Mouse (Mus musculus): ENCODE data around the gene Rbfox3. TPM values are rescaled to one million over a fixed set of nuclear protein-coding genes. Genes with fewer than 3 reads are reported as not detected.

Rbfox3 gene
- polyA plus RNA-seq, 1 experiment = not detected

DNA sequence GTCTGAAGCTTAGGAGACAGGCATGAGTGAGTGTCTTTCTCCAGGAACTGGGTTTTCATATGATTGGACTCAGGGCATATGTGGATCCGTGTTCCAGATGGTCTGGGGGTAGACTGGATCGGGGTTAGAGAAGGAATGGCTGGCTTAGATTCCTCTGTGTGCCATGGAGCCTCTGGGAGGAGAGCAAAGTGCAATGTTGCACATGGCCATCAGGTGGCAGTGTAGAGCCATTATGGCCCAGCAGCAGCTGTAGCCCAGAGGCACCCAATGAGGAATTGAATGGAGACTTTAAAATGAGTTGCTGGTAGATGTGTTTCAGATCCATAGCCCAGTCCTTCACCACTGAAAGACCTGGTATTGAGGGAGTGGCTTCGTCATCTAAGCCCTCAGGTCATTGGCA lies 465.6 kb downstream of the Rbfox3 start:
- Histone ChIP-seq H3K36me3 (ENCODE audit: control insufficient read depth, insufficient read depth) (no peaks in the 10 kb centered on the region), H3K79me2 (ENCODE audit: control insufficient read depth, insufficient read depth) (no peaks in the 10 kb centered on the region), H3K4me3 (no peak overlapping the region), H3K27me3 (ENCODE audit: control insufficient read depth, insufficient read depth, insufficient read length) (peaks cover 24% of the 10 kb centered on the region), H3ac (ENCODE audit: control insufficient read depth, insufficient read length) (no peak overlapping the region), H3K4me2 (ENCODE audit: low read depth) (no peak overlapping the region)
- TF ChIP-seq MYOG (IDR thresholded peaks at IDR 0.05; ENCODE audit: control insufficient read depth in 1 of 3, insufficient read depth in 1 of 3, insufficient read length in 2 of 3, low read depth in 2 of 3) = peak in 1 of 3 experiments; percentile 6
- peak in 2 of 3 experiments; percentile 22 to 43 for TF ChIP-seq MYOD1 (IDR thresholded peaks at IDR 0.05; ENCODE audit: control insufficient read depth in 1 of 3, insufficient read length in 2 of 3, low read depth in 2 of 3)
- no peak for TF ChIP-seq REST (IDR thresholded peaks at IDR 0.05; ENCODE audit: insufficient read depth, insufficient read length)
- TF ChIP-seq POLR2AphosphoS2 (IDR thresholded peaks at IDR 0.05; ENCODE audit: insufficient read length, low read depth) = no peak

DNA sequence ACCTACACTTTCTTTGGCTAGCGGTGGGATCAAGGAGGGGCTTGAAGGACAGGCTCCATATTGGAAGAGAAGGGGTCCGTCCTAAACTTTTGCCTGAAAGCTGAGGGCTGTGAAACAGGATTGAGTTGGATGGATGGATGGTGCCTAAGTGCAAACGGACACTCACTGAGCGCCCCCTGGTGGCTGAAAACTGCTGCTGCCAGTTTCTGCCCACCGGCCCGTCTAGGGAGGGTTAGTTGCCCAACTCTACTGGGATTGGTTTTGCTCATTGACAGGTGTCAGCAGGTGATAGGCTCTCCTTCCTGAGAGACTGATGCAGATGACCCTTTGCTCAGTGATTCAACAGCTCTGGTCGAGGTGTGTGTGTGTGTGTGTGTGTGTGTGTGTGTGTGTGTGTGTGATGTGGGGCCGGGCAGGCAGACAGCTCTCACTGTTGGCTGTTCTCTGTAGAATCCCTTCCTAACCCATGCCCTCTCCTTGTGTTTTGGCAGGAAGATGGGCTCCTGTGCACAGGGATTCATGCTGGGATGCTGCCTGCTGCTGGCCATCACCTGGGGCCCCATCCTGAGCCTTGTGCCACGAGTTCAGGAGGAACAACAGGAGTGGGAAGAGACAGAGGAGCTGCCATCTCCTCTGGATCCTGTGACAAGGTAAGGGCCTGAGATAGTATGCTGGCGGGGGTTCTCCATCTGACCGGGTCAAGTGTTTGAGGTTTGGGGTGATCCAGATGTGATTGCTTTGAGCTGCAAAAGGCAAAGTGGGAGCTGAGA lies 468.0 kb downstream of the Rbfox3 start:
- TF ChIP-seq USF1 (IDR thresholded peaks at IDR 0.05; ENCODE audit: low read depth) = no peak
- no peak for TF ChIP-seq SRF (IDR thresholded peaks at IDR 0.05; ENCODE audit: control insufficient read depth, insufficient read length, low read depth)
- TF ChIP-seq MYOD1 (IDR thresholded peaks at IDR 0.05; ENCODE audit: control insufficient read depth in 1 of 3, insufficient read length in 2 of 3, low read depth in 2 of 3) = no peak
- TF ChIP-seq TCF3 (IDR thresholded peaks at IDR 0.05; ENCODE audit: insufficient read length, low read depth) = no peak
- TF ChIP-seq REST (IDR thresholded peaks at IDR 0.05; ENCODE audit: insufficient read depth, insufficient read length) = no peak
- TF ChIP-seq MYOG (IDR thresholded peaks at IDR 0.05; ENCODE audit: control insufficient read depth in 1 of 3, insufficient read depth in 1 of 3, insufficient read length in 2 of 3, low read depth in 2 of 3) = no peak
- no peak for TF ChIP-seq E2F4 (IDR thresholded peaks at IDR 0.05; ENCODE audit: insufficient read depth)
- TF ChIP-seq POLR2AphosphoS2 (IDR thresholded peaks at IDR 0.05; ENCODE audit: insufficient read length, low read depth) = no peak
- TF ChIP-seq CEBPB (IDR thresholded peaks at IDR 0.05; ENCODE audit: insufficient read depth, poor library complexity, severe bottlenecking) = no peak
- TF ChIP-seq POLR2A (IDR thresholded peaks at IDR 0.05; ENCODE audit: insufficient read length, low read depth) = no peak
- no peak for TF ChIP-seq MAX (IDR thresholded peaks at IDR 0.05; ENCODE audit: low read depth)
- no peak for TF ChIP-seq TCF12 (IDR thresholded peaks at IDR 0.05; ENCODE audit: insufficient read depth, poor library complexity, severe bottlenecking)
- H3K27me3 ChIP-seq (ENCODE audit: control insufficient read depth, insufficient read depth, insufficient read length) = peaks cover 7% of the 10 kb centered on the region
- H3K79me2 ChIP-seq (ENCODE audit: control insufficient read depth, insufficient read depth) = no peaks in the 10 kb centered on the region
- H3K36me3 ChIP-seq (ENCODE audit: control insufficient read depth, insufficient read depth) = no peaks in the 10 kb centered on the region
- no peak overlapping the region for H3K4me2 ChIP-seq (ENCODE audit: low read depth)
- H3ac ChIP-seq (ENCODE audit: control insufficient read depth, insufficient read length) = no peak overlapping the region
- no peak overlapping the region for H3K4me3 ChIP-seq

DNA sequence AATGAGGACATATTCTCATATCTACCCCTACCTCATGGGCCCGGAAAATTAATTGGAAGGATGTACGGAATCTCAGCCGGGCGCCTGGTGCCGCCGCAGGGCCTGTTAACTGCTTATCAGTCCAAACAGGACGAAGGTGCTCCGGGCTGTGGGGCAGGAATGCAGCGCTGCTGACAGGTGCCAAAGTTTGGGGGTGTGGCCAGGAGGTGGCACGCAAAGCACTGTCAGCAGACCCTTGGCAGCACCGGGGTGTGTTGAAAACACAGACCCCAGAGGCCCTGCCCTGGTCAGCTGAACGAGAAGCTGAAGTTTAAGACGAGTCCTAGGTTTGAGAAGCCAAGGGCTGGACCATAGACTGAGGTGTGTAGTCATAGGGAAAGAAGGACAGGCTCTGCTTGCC lies 468.7 kb downstream of the Rbfox3 start:
- Histone ChIP-seq H3ac (ENCODE audit: control insufficient read depth, insufficient read length) (no peak overlapping the region), H3K4me2 (ENCODE audit: low read depth) (no peak overlapping the region), H3K27me3 (ENCODE audit: control insufficient read depth, insufficient read depth, insufficient read length) (peaks cover under 1% of the 10 kb centered on the region), H3K36me3 (ENCODE audit: control insufficient read depth, insufficient read depth) (no peaks in the 10 kb centered on the region), H3K79me2 (ENCODE audit: control insufficient read depth, insufficient read depth) (no peaks in the 10 kb centered on the region), H3K4me3 (no peak overlapping the region)
- TF ChIP-seq POLR2A (IDR thresholded peaks at IDR 0.05; ENCODE audit: insufficient read length, low read depth) (no peak), TCF3 (IDR thresholded peaks at IDR 0.05; ENCODE audit: insufficient read length, low read depth) (no peak), MYOD1 (IDR thresholded peaks at IDR 0.05; ENCODE audit: control insufficient read depth in 1 of 3, insufficient read length in 2 of 3, low read depth in 2 of 3) (no peak), SRF (IDR thresholded peaks at IDR 0.05; ENCODE audit: control insufficient read depth, insufficient read length, low read depth) (no peak), USF1 (IDR thresholded peaks at IDR 0.05; ENCODE audit: low read depth) (no peak), MAX (IDR thresholded peaks at IDR 0.05; ENCODE audit: low read depth) (no peak), POLR2AphosphoS2 (IDR thresholded peaks at IDR 0.05; ENCODE audit: insufficient read length, low read depth) (no peak), TCF12 (IDR thresholded peaks at IDR 0.05; ENCODE audit: insufficient read depth, poor library complexity, severe bottlenecking) (no peak), MYOG (IDR thresholded peaks at IDR 0.05; ENCODE audit: control insufficient read depth in 1 of 3, insufficient read depth in 1 of 3, insufficient read length in 2 of 3, low read depth in 2 of 3) (no peak), REST (IDR thresholded peaks at IDR 0.05; ENCODE audit: insufficient read depth, insufficient read length) (no peak), E2F4 (IDR thresholded peaks at IDR 0.05; ENCODE audit: insufficient read depth) (no peak), CEBPB (IDR thresholded peaks at IDR 0.05; ENCODE audit: insufficient read depth, poor library complexity, severe bottlenecking) (no peak)

Other genes starting within 250 kb of the Rbfox3 start
- gene Enpp7, start 76.6 kb upstream of the Rbfox3 start, polyA plus RNA-seq (2012; fragmentation: generic; extraction: Trizol) = not detected
- gene Cbx2, start 111.4 kb upstream of the Rbfox3 start, polyA plus RNA-seq (2012; fragmentation: generic; extraction: Trizol) = 10.2 TPM
- gene Cbx8, start 129.4 kb upstream of the Rbfox3 start, polyA plus RNA-seq (2012; fragmentation: generic; extraction: Trizol) = 4.9 TPM
- gene Cbx4, start 174.6 kb upstream of the Rbfox3 start, polyA plus RNA-seq (2012; fragmentation: generic; extraction: Trizol) = 29.9 TPM

All from myocyte (in vitro differentiated cells).